Mouse (Mus musculus) lung, adult 2 months (tissue): ENCODE data around the gene Arpc5.

ENCODE experiments used
- CTCF ChIP-seq: fragments of 200-500 bp; IDR thresholded peaks from 2 replicates; pipeline ENCODE4 v1.5.1; 2011; ENCODE audit warnings: mild to moderate bottlenecking, low read length, control low read depth; ENCODE audit not compliant: insufficient read depth
- POLR2A ChIP-seq: fragments of 200-500 bp; IDR thresholded peaks from 2 replicates; pipeline ENCODE4 v1.6.1; 2011; ENCODE audit warnings: low read depth, mild to moderate bottlenecking, control low read depth, low read length, borderline replicate concordance; ENCODE audit errors: extremely low read depth

DNA sequence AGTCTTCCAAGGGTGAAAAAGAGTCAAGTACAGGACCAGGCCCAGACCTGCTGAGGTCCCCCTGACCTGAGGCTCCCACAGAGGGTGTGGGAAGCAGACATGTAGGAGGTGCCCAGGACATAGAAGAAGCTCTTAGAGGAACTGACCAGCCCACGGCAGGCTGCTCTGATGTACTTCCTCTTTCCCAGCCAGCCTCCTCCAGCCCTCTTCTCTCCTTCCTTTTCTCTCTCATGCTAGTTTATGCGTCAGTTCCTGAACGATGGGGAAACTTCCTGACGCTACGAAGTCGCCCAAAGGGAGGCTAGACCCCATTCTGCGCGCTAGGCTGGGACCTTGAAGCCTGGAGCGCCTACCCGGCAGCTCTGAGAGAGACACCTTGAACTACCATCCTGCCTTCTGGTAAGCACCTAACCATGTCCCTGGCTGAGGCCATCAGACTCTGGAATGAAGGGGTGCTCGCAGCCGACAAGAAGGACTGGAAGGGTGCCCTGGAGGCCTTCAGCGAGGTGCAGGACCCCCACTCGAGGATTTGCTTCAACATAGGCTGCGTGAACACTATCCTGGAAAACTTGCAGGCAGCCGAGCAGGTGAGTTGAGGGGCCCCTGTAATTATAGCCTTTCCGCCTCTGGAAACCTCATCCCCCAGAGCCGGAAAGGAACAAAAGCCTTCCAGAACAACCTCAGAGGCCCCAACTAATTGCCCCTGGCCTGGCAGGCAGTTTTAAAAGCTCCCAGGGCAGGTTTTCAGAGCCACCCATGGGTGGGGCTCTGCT lies 41.5 kb downstream of the Arpc5 start:
- no peak for TF ChIP-seq CTCF
- TF ChIP-seq POLR2A: peak; percentile 35; the same call in 1 of the 2 replicates
